Mouse (Mus musculus) regulatory T cell (primary cell): Measurements from ENCODE around the gene Lpin3.

Source experiments
- in situ Hi-C: fragments of 300-600 bp; cut with MboI, MseI; formaldehyde crosslinking; loops from one replicate; pipeline ENCODE4 v1.15.1; 2025; ENCODE audit warnings: high pct_unique_total_duplicates

The Lpin3 gene

DNA sequence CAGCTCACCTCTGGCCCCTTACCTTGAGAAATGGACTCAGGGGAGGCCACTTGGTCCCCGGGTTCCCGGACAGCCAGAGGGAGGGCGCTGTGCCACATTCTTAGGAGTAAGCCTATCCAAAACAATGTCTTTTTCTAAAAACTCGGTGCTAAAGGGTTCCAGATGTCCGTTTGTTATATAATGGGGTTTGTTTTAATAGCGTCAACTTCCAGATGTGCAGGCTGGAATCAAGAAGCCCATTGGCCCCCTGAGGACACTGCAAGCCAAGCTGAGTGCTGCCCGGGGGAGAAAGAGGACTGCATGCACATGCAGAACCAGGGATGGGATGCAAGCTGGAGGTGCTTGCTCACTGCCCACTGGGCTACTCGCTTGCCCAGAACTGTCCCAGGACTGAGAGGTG is 51.9 kb downstream of the Lpin3 start:
- in situ Hi-C loops = loop anchor here (25.0 kb wide), 1 partner anchor 920 kb away; no protein-coding TSS in a partner anchor

GRCm38 (mm10) chr2:160932981-160933380 is 52.5 kb downstream of the Lpin3 start:
- in situ Hi-C loops = loop anchor here (25.0 kb wide), 1 partner anchor 921 kb away; no protein-coding TSS in a partner anchor

GRCm38 (mm10) chr2:160933890-160934289 is 53.4 kb downstream of the Lpin3 start:
- in situ Hi-C loops = loop anchor here (25.0 kb wide), 1 partner anchor 922 kb away; no protein-coding TSS in a partner anchor

- in situ Hi-C loops = loop anchor here (25.0 kb wide), 1 partner anchor 922 kb away; no protein-coding TSS in a partner anchor
These were observed 54.0 kb downstream of the Lpin3 start for GRCm38 (mm10) chr2:160934451-160934850.

- in situ Hi-C loops = loop anchor here (25.0 kb wide), 1 partner anchor 929 kb away; no protein-coding TSS in a partner anchor
These were observed 60.6 kb downstream of the Lpin3 start for GRCm38 (mm10) chr2:160940930-160941709.

DNA sequence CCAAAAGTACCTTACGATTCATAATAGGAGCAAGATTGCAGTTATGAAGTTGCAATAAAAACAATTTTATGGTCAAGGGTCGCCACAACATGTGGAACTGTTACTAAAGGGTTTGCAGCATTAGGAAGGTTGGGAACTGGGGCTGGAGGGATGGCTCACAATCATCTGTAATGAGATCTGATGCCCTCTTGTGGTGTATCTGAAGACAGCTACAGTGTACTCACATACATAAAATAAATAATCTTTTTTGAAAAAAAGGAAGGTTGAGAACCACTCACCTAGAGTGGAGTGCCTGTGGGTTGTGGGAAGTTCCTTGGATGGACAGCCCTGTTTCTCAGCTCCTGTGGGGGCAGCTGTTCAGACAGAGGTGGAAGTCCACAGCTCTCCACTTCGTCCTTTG is 62.0 kb downstream of the Lpin3 start:
- in situ Hi-C loops = loop anchor here (25.0 kb wide), 1 partner anchor 930 kb away; no protein-coding TSS in a partner anchor

DNA sequence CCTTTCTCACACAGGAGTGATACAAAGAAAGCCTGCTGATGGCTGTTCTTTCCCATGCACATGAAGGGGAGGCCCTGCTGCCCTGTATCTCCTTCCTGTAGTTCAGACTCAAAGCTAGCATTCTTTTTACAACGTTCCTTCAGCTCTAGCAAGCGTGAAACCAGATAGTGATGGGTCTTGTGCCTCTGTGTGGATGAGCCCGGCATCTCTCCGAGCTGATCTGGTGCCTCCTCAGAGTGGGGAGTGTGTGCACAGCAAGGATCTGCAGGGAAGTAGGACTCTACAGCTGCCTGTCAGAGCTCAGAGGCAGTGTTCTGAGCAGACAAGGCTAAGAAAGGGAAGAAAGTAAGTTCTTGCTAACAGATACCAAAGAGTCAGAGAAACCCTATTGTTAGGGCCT is 71.1 kb downstream of the Lpin3 start:
- in situ Hi-C loops = no loop called here

DNA sequence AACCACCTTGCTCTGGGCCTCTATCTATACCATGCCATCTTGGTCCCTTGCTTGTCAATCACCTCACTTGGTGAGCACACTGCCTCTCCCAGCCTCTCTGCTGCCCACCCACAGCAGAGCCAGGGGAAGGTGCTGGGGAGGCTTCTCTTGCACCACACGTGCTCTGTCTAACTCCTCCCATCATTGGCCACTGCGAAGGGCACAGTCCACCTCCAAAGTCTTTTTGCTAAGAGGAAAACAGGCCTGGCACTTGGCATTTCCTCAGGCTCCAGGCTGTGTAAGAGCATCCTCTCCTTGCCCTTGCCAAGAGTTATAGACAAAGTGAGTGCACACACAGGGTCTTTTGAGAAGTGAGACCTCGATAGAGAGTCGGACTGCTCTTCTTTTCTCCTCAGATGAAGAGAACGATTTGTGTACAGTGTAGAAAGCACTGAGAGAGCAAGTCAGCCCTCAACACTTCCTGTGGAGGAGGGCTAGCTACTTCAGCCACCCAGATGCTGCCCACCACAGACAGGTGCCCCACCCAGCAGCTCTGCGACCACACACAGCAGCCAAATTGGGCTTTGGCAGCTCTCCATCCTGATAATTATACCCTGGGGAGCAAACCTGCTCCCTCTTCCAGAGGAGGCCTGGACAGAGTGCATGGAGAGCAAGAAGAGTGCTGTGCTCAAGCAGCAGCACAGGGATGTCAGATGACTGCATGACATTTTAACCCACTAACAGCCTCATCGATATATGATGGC is 72.8 kb downstream of the Lpin3 start:
- in situ Hi-C loops = no loop called here

DNA sequence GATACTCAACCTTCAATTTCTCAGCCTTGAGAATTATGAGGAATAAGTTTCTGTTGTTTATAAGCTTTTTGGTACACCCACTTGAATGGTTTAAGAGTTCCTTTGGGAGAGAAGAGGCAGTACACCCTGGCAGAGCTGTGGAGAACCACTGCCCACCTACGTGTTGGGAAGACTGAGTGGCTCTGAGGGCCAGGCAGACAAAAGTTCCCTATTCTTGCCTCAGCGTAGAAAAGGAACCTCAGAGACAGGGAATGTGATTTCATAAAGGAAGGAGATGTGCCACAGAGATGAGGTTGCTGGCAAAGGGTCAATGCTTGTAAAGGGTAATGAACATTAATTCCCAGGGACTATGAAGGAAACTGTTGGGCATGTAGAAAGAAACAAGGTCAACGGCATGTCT is 74.1 kb downstream of the Lpin3 start:
- in situ Hi-C loops = no loop called here

DNA sequence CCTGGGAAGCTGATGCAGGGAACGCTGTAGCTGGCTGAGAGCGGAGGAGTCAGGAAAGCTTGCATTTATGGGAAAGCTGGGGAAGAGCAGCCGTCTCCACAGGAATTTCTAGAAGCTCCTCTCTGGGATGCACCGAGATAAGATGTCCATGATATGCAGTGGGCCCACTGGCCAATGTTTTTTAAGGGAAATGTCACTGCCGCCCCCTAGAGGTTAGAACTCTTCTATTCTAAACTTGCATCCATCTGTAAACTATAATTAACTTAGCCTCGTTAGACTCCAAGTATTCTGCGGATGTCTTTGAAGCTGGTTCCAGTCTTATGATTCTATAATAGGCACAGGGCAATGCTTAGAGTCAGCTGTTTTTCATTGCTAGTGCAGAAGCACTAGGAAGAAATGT is 74.9 kb downstream of the Lpin3 start:
- in situ Hi-C loops = no loop called here
